Mouse (Mus musculus) myocyte (in vitro differentiated cells): Measurements from ENCODE around the gene Slit2.

ENCODE experiments used
- E2F4 ChIP-seq: IDR thresholded peaks from one replicate; pipeline ENCODE4 v1.6.1; 2011; ENCODE audit warnings: mild to moderate bottlenecking, control low read depth, moderate library complexity; ENCODE audit not compliant: insufficient read depth
- MAX ChIP-seq: IDR thresholded peaks from one replicate; pipeline ENCODE4 v1.6.1; 2011; ENCODE audit warnings: low read depth, mild to moderate bottlenecking, control low read depth
- POLR2A ChIP-seq: IDR thresholded peaks from one replicate; pipeline ENCODE4 v1.6.1; 2011; ENCODE audit warnings: low read depth, mild to moderate bottlenecking, control low read depth, moderate library complexity; ENCODE audit not compliant: insufficient read length

DNA sequence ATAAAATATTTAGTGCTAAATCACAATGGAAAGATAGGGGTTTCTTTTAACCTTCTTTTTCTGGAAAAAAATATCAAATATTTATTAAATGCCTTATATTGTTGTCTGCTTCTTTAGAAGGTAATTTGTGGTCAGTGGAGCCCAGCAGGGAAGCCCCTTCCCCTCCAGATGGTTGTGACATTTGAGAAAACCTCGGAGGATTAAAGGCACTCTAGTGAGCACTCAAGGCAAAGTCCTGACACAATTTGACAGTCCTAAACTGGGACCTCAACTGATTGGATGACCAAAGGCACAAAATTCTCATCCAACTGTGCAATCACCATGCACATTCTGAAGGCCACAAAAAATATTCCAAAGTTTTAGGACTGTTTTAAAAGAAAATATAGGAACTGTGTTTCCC is 95.8 kb downstream of the Slit2 start:
- TF ChIP-seq MAX, result no peak
- TF ChIP-seq POLR2A, result no peak
- TF ChIP-seq E2F4, result no peak
